Mouse (Mus musculus) right cerebral cortex, postnatal 36 days (tissue): ENCODE measurements around the gene Krt14.
"Not testable (repeated sequence)": the region's sequence is repeated elsewhere in the genome, so short reads cannot be mapped to it uniquely, and the experiment has no call there.

Experiments
- DNase-seq, 2 experiments: peaks; one replicate each; pipeline ENCODE4 v3.0.0; 2022; ENCODE audit warnings: low spot score in 2 of 2, mixed read lengths in 1 of 2

Gene Krt14

DNA sequence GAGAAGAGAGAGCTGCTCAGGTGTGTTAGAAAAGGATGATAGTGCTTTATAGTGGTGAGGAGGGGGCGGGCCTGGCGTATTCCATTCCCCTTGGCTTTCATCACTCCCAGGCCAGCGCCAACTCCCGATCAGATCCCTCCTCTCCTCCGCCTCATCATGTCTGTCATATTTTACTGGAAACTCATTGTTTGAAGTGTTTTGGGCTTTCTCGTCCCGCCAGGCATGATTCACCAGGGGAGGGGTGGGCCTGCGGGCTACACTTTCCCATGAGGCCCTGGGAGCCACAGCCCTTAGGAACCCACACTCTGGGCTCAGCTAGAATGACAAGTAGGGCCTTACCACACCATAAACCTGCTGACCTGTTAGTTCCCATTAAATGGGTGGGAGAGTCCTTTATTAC is at the start of gene Krt14:
Gene Krt14 (minus strand): TSS at position 51 of the 400 bp plus-strand sequence.
- no peak for DNase-seq

DNA sequence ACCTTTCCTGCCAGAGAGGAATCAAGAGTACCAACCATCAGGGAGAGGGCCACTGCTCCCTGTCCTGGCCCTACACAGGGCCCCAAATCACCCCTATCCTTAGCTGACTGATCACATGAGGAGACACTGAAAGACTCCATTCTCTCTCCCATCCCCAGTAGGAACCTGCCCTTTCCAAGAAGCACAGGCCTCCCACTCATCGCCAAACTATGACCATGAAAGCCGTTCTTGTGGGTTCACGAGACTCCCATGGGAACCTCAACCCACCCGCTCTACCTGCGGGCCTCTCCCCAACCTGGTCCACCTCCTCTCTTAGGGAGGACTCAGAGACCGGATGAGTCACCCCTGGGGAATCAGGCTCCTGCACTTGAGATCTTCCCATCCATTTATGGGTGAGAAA is 48.2 kb upstream of the Krt14 start:
- no peak for DNase-seq

DNA sequence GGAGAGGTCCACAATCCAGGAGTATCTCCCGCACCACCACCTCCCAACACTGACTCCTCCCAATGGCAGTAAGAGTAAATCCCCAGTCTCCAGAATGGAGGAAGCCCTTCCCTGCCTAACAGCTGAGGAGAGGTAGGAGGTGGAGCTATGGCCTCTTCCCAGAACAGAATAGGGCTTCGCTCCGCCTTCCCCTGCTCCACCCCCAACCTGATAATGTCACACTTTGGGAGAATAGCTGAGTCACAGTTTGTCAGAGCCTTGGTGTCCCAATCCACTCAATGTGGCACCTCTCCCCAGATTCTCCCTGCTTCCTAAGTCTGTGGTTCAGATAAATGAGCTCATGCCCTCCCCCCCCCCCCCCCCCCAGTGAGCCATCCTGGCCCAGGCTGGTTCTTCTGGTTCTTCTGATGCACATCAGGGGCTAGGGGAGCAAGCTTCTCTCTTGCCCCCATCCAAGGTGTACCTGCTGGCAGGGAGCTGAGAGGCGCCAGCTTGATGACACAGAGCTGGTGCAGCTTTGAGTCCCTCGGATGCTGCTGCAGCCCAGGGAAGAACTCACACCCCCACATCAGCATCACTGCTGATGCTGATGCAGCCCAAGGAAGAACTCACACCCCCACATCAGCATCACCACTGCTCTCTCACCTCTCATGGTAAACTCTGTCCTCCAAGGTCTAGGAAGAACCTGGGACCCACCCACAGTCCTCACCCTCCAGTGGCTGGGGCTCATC is 47.2 kb upstream of the Krt14 start:
- no peak for DNase-seq

DNA sequence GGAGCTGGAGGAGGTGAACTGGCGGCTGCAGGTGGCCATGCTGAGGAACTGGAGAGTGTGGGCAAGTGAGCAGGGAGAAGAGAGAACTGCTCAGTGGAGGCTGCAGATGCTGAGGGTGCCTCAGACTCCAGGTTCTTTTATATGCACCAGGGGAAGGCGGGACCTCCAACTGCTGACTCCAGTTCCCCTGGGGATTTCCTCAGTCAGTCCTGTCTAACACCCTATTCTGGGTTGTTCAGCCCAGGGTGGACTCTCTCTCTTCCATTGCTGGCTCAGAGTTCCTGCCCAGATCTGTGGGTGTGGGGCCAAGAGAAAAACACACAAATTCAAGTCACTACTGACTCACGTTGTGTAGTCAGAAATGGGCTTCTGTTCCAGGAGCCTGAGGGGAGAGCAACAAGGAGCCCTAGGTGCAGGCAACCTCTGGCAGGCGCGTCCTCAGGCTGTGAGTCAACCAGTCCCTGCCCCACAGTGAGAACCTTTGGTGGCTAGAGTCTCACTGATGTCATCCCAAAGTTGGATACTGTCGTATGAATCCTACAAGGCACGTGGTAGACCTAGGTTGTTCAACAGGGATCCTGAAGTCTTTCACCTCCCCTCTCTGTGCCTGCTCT is 41.6 kb upstream of the Krt14 start, which contains the start of gene Krt16:
Gene Krt16 (minus strand): TSS at position 51 of the 614 bp plus-strand sequence.
- DNase-seq: no peak

DNA sequence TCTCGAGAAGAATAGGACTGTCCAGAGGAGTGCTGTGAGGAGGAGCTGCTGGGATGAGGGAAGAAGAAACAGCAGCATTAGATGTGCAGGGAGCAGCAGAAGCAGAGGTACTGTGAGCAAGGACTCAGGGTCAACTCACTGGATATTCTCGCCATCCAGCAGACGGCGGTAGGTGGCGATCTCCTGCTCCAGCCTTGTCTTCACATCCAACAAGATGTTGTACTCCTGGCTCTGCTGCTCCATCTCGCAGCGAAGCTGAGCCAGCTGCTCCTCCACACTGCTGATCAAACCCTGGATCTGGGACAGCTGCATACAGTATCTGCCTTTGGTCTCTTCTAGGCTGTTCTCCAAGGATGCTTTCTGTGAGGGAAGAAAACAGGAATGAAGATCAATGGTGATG is 39.1 kb upstream of the Krt14 start:
- not testable (repeated sequence) for DNase-seq

DNA sequence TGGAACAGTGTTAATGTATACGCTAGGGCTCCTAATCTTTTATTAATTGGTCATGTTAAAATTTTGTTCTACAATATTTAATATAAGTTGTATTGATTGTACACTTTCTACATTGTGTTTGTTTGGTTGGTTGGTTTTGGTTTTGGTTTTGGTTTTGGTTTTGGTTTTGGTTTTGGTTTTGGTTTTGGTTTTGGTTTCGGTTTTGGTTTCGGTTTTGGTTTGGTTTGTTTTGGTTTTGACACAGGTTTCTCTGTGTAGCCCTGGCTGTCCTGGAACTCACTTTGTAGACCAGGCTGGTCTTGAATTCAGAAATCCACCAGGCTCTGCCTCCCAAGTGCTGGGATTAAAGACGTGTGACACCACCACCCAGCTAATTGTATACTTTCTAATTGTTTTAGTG is 32.9 kb upstream of the Krt14 start:
- DNase-seq: not testable (repeated sequence)

DNA sequence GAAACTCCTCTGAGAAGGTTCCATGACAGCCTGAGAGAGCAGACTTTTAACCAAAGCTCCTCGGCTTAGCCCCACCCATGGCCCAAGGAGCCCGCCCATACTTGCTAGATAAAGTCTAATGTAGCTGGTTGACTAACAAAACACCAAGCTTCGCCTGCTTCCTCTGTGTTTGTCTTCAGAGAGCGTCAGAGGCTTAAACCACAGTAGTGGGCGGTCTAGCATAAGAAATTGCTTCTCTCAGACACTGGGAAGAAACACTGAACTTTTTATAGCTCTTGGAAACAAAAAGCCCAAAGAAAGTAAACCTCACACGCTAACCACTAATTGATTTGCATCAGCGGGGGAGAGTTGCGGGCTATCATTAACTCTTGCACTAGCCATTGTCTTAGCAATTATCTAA is 14.4 kb upstream of the Krt14 start:
- DNase-seq: peak in 1 of 2 experiments; percentile 10

DNA sequence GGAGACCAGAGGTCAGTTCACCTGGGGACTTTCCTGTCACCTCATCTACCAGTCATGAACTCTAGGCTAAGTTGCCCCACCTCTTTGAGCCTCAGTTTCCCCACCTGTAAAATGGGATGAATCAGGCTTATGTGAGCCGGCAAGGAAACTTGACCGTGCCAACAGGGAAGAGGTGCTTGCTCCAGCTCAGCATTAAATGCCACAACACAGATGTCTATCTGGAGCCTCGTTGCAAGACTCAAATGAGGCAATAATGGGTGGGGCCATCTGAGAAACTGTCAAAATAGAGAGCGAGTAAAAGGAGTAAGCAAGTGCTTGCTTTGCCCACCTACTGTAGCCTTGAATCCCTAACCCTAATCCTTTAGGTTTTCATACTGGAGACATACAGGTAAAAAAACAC is 12.0 kb upstream of the Krt14 start:
- DNase-seq: no peak

DNA sequence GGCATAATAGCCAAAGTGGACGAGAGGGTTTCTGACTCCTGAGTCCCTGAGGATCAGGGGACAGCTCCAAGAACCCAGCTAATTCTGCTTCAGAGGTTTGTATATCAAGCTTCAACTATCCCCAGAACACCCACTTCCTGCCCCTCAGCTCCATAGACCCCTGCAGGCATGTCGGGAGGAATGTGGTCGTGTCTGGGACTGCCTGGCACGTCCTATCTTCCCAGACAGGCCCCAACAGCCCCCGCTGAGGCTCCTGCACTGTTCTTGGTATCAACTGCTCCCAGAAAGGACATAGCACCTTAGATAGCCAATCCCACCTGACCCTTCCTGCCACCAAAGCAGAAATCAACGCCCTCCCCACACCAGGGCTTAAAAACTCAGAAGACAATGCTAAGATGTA is 1.2 kb upstream of the Krt14 start:
- DNase-seq: no peak

DNA sequence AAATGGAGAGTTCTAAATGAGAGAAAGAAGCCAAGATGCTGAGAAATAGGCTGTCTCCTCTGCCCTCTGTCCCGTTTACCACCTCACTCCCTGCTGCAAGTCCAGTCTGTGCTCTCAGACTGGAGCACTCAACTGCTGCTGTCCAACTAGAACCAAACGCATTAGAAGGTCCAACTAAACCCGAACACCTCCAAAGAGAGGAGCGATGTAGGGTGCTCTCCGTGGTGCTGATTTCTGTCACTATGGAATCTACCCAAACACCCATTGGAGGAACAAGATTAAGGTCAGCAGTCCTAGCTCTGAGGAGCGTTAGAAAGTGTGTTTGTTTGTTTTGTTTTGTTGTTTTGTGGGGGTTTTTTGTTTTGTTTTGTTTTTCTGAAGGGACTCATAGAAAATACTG is 3.9 kb downstream of the Krt14 start:
- DNase-seq: no peak

DNA sequence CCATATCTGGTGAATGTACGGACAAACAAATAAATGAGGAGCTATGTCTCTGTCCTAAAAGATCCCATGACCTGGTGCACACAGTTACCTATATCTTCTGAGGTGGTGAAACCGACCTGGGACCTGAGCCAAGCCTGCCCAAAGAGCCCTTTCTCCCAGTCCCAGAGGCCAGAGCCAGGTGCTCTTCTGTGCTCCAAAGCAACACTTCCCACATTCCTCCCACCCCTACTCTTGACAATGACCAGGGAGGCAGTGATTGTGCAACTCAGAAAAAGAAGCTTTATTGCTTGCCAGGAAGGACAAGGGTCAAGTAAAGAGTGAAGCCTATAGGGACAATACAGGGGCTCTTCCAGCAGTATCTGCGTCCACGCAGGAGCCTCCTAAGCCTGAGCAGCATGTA is 4.4 kb downstream of the Krt14 start:
- DNase-seq: no peak

DNA sequence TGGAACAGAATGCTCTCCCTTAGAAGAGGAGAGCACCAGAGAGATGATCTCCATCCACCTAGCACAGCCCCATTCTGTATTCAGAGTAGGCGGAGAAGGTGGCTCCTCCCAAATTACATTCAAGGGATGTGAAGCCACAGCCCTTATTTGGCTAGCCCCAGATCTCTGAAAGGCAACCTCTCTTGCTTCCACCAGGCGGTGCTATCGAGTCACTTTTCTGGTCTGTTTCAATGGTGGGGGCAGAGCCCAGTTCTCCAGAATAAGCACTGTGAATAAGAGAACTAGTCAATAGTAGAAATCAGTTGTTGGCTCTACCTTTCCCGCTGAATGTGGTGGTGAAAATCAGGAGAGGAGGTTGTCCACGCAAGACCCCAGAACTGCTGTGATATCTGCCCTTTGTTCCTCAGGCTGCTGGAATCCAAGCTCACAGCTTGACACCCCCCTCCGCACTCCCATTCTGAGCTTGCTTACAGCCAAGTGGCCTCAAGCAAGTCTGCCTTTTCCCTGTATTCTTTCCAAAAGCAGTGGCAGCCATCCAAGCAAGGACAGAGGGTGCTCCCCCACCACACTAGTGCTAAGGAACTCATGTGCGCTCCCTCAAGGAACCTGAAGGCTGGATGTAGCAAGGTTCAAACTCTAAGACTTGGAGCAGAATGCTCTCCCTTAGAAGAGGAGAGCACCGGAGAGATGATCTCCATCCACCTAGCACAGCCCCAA is 7.1 kb downstream of the Krt14 start:
- DNase-seq: no peak

DNA sequence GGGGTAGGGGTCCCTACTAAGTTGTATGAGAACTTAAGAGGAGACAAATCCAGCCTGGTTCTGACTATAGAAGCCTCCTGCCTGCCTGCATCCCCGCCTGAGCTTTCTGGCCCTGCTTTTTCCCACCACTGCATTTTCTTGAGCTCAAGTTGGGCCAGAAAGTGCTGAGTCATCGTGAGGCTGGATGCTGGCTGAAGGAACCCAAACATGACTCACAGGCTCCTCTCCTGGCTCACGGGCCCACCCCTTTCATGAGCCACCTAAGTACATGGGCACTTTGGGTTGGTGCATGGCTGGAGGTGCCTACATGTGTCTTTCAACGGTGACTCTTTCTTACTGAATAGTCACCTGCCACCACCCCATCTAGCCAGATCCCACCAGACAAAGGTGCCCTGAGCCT is 8.7 kb downstream of the Krt14 start:
- DNase-seq: peak; percentile 42 to 48

DNA sequence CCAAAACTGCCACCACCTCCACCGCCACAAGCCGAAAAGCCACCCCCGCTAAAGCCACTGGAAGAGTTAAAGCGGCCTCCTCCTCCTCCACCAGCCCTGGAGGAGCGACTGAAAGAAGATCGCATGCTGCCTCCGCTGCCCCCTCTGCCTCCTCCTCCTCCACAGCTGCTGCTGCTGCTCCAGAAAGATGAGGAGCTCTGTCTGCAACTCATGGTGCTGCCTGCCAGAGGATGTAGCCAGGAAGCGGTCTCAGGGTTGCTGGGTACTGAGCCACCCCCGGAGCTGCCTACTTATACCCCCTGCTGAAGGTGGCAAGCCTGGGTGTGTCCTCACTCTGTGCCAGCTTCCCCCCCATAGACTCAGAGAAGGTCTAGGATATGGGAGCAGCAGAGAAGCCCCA is 14.4 kb downstream of the Krt14 start, which contains the start of gene Krt9:
Gene Krt9 (minus strand): TSS at position 255 of the 400 bp plus-strand sequence.
- DNase-seq: peak; percentile 62 to 79

DNA sequence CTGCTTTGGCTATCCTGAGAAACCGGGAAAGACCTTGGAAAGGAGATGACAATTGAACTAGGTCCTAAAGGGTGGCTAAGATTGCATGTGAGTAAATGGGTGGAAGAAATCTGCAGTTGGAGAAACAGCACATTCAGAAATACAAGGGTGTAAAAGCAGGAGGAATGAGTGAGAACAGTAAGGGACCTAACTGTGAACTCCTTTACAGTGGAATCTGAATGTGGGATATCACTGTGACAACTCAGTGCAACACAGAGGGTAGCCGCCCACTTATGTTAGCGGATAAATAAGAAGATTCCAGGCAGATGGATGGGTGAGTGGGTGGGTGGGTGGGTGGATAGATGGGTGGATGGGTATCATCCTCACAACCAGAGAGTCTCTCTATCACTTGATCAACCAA is 15.5 kb downstream of the Krt14 start:
- DNase-seq: no peak

DNA sequence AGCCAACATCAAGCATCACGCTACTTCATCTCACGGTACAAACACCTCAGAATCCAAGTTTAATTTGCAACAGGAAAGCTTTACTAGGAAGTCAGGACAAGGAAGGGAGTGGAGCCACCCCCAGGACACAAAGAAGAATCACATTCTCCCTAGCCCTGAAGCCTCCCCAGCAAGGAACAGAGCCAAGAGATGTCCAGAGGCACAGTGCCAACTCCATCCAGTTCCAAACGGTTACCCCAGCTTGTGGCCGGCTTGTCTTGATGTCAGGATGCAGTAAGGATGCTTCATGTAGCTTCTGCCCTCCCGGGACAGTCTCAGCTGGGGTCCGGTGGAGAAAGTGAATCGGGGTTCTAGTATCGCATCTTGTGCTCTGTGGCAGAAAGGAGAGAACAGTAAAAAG is 20.6 kb downstream of the Krt14 start:
- DNase-seq: no peak

DNA sequence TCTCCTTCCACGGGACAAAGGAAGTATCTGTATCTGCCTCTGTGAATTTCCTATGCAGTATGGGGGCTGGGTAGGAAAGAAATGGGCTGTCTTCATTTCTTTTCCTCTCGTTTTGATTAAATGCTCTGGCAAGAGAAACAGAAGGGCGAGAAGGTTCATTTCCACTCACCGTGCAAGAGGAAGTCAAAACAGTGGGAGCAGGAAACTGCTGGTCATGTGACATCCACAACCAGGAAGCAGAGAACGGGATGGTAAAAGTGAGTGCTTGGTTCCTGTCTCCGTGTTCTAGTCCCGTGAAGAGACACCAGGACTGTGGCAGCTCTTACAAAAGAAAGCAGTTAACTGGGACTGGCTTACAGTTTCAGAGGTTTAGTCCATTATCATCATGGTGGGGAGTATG is 25.6 kb downstream of the Krt14 start:
- DNase-seq: no peak

DNA sequence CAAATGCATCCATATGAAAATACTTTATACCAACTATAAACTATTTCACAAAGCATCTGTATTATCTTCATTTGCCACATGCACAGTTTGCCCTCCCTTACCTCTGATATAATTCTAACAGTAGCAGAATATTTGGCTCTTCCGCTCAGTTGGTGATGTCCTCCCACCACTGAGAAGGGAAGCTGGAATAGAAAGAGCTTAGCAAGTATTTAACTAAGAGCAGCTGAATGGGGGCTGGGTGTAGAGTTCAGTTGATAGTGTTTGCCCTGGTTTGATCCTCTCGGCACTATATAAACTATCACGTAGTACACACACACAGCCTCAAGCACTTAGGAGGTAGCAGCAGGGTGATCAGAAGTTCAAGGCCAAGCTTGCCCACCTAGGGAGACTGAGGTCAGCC is 28.1 kb downstream of the Krt14 start:
- DNase-seq: no peak

DNA sequence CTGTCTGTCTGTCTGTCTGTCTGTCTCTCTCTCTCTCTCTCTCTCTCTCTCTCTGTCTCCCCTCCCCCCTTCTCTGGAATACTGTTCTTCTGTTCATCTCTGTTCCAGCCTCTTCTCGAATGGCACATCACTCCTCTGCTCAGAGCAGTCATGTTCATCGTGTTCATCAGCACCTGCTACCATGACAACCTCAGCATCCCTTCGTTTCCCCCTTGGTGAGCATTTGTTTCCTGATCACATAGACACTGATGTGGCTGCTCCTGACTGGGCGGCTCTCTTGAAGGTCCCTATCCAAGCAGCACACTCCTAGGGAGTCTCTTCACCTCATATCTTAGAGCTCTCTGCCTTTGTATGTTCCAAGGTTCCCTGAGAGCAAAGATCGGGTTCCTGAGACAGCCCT is 29.0 kb downstream of the Krt14 start:
- no peak for DNase-seq

DNA sequence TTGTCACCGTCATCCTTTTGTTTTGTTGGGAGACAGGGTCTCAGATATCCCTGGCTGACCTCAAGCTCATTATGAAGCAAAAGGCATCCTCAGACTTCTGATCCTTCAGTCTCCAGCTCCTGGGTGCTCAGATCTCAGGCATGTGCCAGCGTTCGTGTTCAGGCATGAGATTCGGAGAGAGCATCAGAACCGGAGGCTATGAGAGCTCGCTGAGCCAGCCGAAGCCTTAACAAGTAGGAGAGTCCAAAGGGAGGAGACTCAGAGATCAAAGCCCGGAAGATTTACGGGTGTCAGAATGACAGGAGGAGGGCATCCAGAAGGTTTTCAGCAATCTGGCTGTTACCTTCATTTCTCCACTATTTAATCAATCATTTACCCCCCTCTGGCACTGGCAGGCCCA is 30.6 kb downstream of the Krt14 start:
- no peak for DNase-seq

DNA sequence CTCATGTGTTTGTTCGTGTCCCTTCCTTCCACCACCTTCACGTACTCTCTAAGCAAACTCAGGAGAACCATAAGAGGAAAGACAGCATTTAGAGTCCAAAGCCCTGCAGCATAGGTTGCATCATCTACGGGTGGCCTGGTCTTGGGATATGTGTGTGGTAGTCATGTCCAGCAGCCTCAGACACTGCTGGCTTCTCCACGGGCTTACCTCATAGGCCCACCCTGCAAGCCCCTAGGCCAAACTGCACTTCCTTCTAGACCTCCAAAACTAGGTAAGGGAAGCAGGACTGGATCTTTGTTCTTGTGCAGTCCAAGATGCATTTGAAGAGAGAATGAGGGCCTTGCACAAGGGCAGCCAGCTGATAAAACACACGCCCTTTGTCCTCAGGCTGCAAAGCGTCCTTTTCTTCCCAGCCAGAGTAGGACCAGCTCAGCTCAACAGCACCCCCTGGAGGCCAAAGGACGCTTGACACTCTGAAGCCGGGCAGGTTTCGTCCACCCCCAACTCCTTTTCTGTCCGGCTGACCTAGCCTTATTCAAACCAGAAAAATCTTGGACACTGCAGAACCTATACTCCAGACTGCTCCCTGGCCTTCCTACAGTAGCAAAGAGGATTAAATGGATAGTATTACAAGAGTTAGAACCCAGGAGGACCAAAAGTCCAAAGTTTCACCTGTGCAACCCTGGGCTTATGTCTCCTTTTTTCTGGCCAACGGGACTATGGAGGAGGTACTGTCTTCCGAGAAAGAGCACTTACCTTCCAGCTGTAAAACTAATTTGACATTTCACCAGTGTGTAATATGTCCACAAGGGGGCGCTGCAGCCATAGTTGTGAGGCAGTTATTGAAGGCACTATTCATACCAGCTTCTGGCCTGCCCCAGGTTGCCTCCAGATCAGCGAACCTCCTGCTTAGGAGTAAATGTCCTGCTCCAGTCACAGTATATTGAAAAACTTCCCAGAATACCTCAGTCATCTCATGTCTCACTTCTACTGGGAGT is 38.3 kb downstream of the Krt14 start:
- peak; percentile 51 to 57 for DNase-seq

DNA sequence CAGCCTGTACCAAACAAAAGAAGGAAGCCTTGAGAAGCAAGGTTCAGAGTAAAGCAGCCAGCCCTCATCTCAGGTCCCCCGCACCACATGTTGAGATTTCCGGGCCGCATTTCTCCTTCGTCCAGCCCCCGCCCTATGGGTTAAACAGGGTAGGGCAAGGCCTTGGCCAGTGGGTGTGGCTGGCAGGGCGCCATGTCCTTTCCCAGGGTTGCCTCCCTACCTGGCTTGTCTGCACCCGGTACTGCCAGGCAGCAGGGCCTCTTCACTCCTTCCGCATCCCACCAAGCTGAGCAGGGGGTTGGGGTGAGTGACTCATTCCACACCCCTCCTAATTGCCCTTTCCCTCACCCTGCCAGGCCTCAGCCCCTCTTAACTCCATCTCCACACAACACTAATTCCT is 39.3 kb downstream of the Krt14 start:
- DNase-seq: no peak
